Mouse (Mus musculus): ENCODE results near the gene Mylpf. TPM values are rescaled to one million over a fixed set of nuclear protein-coding genes. Genes with fewer than 3 reads are reported as not detected.

The Mylpf gene
- polyA plus RNA-seq, 1 experiment: 39.4 TPM

DNA sequence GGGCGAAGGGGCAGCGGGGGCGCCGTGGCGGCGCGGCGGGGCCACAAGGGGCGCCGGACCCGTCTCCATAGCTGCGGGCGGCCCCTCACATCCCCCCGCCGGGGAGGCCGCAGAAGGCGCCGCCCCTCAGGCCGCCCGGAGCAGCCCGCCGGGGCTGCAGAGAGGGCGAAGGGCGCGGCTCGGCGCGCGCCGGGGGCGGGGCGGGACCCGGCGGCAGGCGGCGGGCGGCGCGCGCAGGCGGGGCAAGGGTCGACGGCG is 466 bp upstream of the Mylpf start, which contains the start of gene Tbc1d10b:
TSS of gene Tbc1d10b (minus strand) at position 174 of the 258 bp plus-strand sequence.
- peaks cover 49% of the 10 kb centered on the region for H3K79me2 ChIP-seq (ENCODE audit: control insufficient read depth, insufficient read depth)
- peaks cover 7% of the 10 kb centered on the region for H3K36me3 ChIP-seq (ENCODE audit: control insufficient read depth, insufficient read depth)
- peak within 1 kb of the TSS; percentile 68 for H3ac ChIP-seq (ENCODE audit: control insufficient read depth, insufficient read length, low read depth)
- peak within 1 kb of the TSS; percentile 83 for H3K4me3 ChIP-seq (ENCODE audit: insufficient read depth, poor library complexity, severe bottlenecking)
- TF ChIP-seq MYOD1 (IDR thresholded peaks at IDR 0.05; ENCODE audit: control insufficient read depth, insufficient read length, low read depth) (no peak), MYOG (IDR thresholded peaks at IDR 0.05; ENCODE audit: control insufficient read depth, extremely low read depth, insufficient read length) (no peak), USF1 (IDR thresholded peaks at IDR 0.05; ENCODE audit: low read depth) (no peak), FOSL1 (IDR thresholded peaks at IDR 0.05; ENCODE audit: insufficient read depth, low read length, poor library complexity, severe bottlenecking) (no peak), CTCF (IDR thresholded peaks at IDR 0.05; ENCODE audit: control insufficient read depth, insufficient read depth, insufficient read length) (no peak), MAX (IDR thresholded peaks at IDR 0.05) (no peak), CEBPB (IDR thresholded peaks at IDR 0.05; ENCODE audit: low read depth) (no peak)
- H3K27me3 ChIP-seq (ENCODE audit: control insufficient read depth, insufficient read depth, insufficient read length): no peaks in the 10 kb centered on the region
- H3K79me3 ChIP-seq (ENCODE audit: low read depth): peaks cover 36% of the 10 kb centered on the region

DNA sequence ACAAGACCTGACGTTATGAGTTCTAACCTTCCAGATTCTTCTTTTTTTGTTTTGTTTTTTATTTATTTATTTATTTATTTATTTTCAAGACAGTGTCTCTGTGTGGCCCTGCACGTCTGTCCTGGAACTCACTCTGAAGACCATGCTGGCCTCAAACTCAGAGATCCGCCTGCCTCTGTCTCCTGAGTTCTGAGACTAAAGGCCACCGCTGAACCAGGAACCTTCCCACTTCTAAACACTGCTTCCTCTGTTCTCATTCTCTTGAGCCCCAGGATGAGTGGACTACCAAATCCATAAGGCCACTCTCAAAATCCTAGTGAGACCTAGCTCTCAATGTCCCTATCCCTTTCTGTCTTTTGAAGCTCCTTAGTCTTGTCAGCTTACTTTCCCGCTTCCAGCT is 1.2 kb downstream of the Mylpf start:
- Histone ChIP-seq H3ac (ENCODE audit: control insufficient read depth, insufficient read length, low read depth) (no peak overlapping the region), H3K79me2 (ENCODE audit: control insufficient read depth, insufficient read depth) (peaks cover 33% of the 10 kb centered on the region), H3K36me3 (ENCODE audit: control insufficient read depth, insufficient read depth) (no peaks in the 10 kb centered on the region), H3K4me3 (ENCODE audit: insufficient read depth, poor library complexity, severe bottlenecking) (no peak overlapping the region), H3K79me3 (ENCODE audit: low read depth) (peaks cover 29% of the 10 kb centered on the region), H3K27me3 (ENCODE audit: control insufficient read depth, insufficient read depth, insufficient read length) (no peaks in the 10 kb centered on the region)
- no peak for TF ChIP-seq MAX (IDR thresholded peaks at IDR 0.05)
- no peak for TF ChIP-seq MYOD1 (IDR thresholded peaks at IDR 0.05; ENCODE audit: control insufficient read depth, insufficient read length, low read depth)
- no peak for TF ChIP-seq CEBPB (IDR thresholded peaks at IDR 0.05; ENCODE audit: low read depth)
- no peak for TF ChIP-seq MYOG (IDR thresholded peaks at IDR 0.05; ENCODE audit: control insufficient read depth, extremely low read depth, insufficient read length)
- TF ChIP-seq CTCF (IDR thresholded peaks at IDR 0.05; ENCODE audit: control insufficient read depth, insufficient read depth, insufficient read length): no peak
- TF ChIP-seq USF1 (IDR thresholded peaks at IDR 0.05; ENCODE audit: low read depth): no peak
- TF ChIP-seq FOSL1 (IDR thresholded peaks at IDR 0.05; ENCODE audit: insufficient read depth, low read length, poor library complexity, severe bottlenecking): no peak

DNA sequence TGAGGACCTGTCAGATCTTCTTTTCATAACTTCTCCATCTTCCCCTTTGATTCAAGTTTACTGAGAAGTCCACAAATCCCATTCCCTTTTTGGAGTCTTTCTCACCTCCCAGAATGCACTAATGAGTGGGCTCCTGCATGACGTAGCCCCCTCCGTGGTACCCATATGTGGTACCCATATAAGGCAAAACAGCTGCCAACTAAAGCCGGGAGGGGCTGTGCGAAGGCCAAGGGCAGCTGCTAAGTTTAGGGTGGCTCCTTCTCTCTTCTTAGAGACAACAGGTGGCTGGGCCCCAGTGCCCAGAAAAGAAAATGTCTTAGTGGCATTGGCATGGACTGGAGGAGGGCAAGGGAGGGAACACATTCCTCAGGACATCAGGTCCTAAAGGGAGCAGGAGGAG is 1.6 kb downstream of the Mylpf start:
- no peaks in the 10 kb centered on the region for H3K36me3 ChIP-seq (ENCODE audit: control insufficient read depth, insufficient read depth)

DNA sequence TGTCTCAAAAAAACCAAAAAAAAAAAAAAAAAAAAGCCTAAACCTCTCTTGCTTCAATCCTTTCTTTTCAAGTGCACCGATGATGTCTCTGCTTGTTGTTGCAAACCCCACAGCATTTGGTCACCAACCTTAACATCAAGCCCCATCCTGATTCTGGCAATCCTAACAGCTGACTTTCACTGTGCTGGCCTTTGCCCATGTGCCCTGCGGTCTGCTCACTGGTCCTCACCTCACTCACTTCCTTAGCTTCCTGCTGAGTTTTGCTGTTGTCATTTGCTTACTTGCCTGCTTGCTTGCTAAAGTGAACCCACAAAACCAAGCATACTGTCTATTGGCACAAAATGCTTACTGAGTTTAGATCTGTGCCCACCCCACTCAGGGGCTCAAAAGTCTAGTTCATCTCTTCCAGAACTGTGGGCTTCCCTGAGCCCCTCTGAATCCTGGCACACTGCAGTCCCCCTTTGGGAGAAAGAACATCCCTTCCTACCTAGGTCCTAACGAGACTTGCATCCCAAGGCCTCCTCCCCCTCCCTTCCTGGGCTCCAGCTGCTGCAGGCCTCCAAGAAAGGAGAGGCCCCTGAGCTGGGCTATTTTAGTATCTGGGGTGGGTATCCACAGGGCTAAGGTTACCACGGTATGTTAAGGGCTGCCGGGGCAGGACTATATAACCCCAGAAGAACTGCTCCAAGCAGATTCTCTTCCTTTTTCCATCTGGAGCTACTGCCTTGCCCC is 2.5 kb downstream of the Mylpf start:
- H3K79me2 ChIP-seq (ENCODE audit: control insufficient read depth, insufficient read depth): peaks cover 19% of the 10 kb centered on the region
- H3K4me3 ChIP-seq (ENCODE audit: insufficient read depth, poor library complexity, severe bottlenecking): no peak overlapping the region
- no peak for TF ChIP-seq MAX (IDR thresholded peaks at IDR 0.05)
- no peaks in the 10 kb centered on the region for H3K27me3 ChIP-seq (ENCODE audit: control insufficient read depth, insufficient read depth, insufficient read length)
- H3K79me3 ChIP-seq (ENCODE audit: low read depth): peaks cover 18% of the 10 kb centered on the region
- H3ac ChIP-seq (ENCODE audit: control insufficient read depth, insufficient read length, low read depth): no peak overlapping the region
- no peaks in the 10 kb centered on the region for H3K36me3 ChIP-seq (ENCODE audit: control insufficient read depth, insufficient read depth)

More for the DNA sequence above, 1.6 kb downstream of the Mylpf start:
- Histone ChIP-seq H3K79me3 (ENCODE audit: low read depth) (peaks cover 25% of the 10 kb centered on the region), H3K27me3 (ENCODE audit: control insufficient read depth, insufficient read depth, insufficient read length) (no peaks in the 10 kb centered on the region), H3K4me3 (ENCODE audit: insufficient read depth, poor library complexity, severe bottlenecking) (no peak overlapping the region), H3ac (ENCODE audit: control insufficient read depth, insufficient read length, low read depth) (no peak overlapping the region), H3K79me2 (ENCODE audit: control insufficient read depth, insufficient read depth) (peaks cover 28% of the 10 kb centered on the region)
- TF ChIP-seq FOSL1 (IDR thresholded peaks at IDR 0.05; ENCODE audit: insufficient read depth, low read length, poor library complexity, severe bottlenecking) (no peak), CEBPB (IDR thresholded peaks at IDR 0.05; ENCODE audit: low read depth) (no peak), USF1 (IDR thresholded peaks at IDR 0.05; ENCODE audit: low read depth) (no peak), CTCF (IDR thresholded peaks at IDR 0.05; ENCODE audit: control insufficient read depth, insufficient read depth, insufficient read length) (no peak), MYOG (IDR thresholded peaks at IDR 0.05; ENCODE audit: control insufficient read depth, extremely low read depth, insufficient read length) (no peak), MYOD1 (IDR thresholded peaks at IDR 0.05; ENCODE audit: control insufficient read depth, insufficient read length, low read depth) (no peak), MAX (IDR thresholded peaks at IDR 0.05) (no peak)

DNA sequence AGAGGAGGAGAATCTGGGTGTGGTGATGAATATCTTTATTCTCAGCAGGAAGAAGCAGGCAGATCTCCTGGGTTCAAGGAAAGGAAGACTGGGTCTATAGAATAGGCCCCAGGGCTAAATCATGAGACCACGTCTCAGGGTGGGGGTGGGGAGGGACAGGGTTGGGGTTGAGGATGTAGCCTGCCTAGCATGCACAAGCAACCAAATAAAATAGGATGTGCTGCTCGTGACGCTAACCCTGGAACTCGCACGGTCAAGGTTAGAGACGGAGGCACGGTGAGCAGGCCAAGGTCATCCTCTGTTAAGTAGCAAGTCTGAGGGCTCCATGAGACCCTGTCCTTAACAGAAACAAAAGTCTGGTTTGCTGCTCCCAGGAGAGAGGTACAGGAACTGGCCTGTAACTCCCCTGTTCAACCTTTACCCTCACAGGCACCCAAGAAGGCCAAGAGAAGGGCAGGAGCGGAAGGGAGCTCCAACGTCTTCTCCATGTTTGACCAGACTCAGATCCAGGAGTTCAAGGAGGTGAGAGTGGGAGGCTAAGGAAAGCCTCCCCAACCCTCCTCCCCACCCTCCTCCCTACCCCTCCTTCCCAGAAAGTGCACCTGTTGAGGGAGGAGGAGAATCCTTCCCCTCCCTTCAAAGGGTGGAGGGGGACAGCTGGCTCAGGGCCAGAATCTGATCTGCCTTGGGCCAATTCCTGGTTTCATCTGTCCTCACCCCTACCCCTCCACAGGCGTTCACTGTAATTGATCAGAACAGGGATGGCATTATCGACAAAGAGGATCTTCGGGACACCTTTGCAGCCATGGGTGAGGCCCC is 4.0 kb downstream of the Mylpf start:
- Histone ChIP-seq H3K36me3 (ENCODE audit: control insufficient read depth, insufficient read depth) (no peaks in the 10 kb centered on the region), H3ac (ENCODE audit: control insufficient read depth, insufficient read length, low read depth) (no peak overlapping the region), H3K79me2 (ENCODE audit: control insufficient read depth, insufficient read depth) (peaks cover 5% of the 10 kb centered on the region), H3K79me3 (ENCODE audit: low read depth) (peaks cover 4% of the 10 kb centered on the region), H3K4me3 (ENCODE audit: insufficient read depth, poor library complexity, severe bottlenecking) (no peak overlapping the region), H3K27me3 (ENCODE audit: control insufficient read depth, insufficient read depth, insufficient read length) (no peaks in the 10 kb centered on the region)
- TF ChIP-seq CEBPB (IDR thresholded peaks at IDR 0.05; ENCODE audit: low read depth) (no peak), FOSL1 (IDR thresholded peaks at IDR 0.05; ENCODE audit: insufficient read depth, low read length, poor library complexity, severe bottlenecking) (no peak), MAX (IDR thresholded peaks at IDR 0.05) (no peak), MYOG (IDR thresholded peaks at IDR 0.05; ENCODE audit: control insufficient read depth, extremely low read depth, insufficient read length) (no peak), USF1 (IDR thresholded peaks at IDR 0.05; ENCODE audit: low read depth) (no peak), CTCF (IDR thresholded peaks at IDR 0.05; ENCODE audit: control insufficient read depth, insufficient read depth, insufficient read length) (no peak), MYOD1 (IDR thresholded peaks at IDR 0.05; ENCODE audit: control insufficient read depth, insufficient read length, low read depth) (no peak)

Data from C2C12 (cell line).